Mouse (Mus musculus): Measurements from ENCODE around the gene Tmem186. TPM values are rescaled to one million over a fixed set of nuclear protein-coding genes. Genes with fewer than 3 reads are reported as not detected.

The Tmem186 gene
- total RNA-seq (2021): 10 to 100 TPM; 12.6 to 12.8 TPM

DNA sequence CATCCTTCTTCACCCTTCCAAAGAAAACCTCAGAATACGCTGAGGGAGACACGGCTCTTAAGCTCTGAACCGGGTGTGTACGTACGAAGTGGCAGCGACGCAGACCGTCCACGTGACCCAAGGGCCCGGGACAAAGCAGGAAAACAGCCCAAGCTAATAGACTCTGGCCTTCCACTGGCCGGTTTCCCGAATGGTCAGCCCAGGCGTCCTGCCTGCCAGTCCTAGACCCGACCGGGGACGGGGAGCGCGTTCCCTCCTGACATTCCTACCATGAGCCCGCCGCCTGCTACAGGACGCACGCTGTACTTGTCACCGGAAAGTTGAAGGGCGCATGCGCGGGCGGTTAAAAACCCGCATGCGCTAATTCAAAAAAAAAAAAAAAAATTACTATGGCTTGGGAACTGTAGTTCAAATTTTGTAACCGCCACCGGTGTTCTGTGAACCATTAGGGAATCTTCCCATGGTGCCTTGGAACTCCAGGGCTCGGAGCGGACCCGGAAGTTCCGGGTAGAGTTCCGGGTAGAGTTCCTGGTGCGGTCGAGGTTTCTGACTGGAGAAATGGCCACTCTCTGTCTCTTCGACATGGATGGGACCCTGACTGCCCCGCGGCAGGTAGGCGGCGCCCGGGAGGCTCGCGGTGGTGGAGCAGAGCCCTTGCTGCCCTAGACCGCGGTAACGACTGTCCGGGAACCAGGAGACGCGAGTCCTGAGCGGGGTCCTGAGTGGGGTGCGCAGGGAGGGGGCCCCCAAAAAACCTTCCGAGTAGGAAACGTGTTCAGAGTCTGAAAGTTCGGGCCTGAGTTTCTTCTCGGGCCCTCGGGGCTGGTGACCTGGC is at the start of gene Tmem186, which contains the start of gene Pmm2:
Gene Tmem186 (minus strand): TSS at position 496 of the 835 bp plus-strand sequence.
Gene Pmm2 (plus strand): TSS at position 458 of the 835 bp plus-strand sequence.
- intact Hi-C loops (cut with DNase I): loop anchor here (10.0 kb wide), 1 partner anchor 143 kb away; no protein-coding TSS in a partner anchor

DNA sequence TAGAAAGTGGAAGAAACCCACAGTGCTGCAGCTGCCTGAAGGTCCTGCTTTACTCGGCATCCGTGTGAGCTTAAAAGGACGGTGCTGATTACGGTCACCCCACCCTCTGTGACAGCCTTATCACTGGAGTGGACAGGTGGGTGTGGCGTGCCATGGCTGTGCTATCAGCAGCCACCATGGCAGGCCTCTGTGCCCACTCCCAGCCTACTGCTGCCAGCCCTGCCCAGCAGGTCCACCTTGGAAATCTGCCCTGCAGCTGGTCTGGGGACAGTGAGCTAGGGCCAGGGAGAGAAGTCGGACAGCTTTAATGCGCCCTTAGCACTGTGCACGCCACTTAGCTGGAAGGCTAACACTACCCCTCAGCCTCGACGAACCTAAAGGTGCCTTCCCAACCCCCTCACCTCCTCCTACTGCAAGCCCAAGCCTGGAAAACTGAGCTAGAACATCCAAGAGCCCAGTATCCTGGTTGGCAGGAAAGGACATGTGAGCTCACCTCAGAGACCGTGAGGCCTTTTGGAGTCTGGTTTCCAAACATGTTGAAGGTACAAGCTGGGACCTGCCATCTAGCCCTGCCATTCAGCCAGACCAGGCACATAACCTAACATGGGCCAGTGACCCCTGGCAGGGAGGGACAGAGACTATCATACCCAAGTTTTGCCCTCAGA is 49.5 kb upstream of the Tmem186 start:
- DNase-seq (ENCODE audit: low spot score in 2 of 2): no peak
- intact Hi-C loops (cut with DNase I): loop anchor here (1.0 to 10.0 kb wide), 3 partner anchors 82 to 182 kb away; partner anchors contain the start of gene 1810013L24Rik

More for the DNA sequence above, at the start of gene Tmem186, which contains the start of gene Pmm2:
- peak; percentile 87 to 96 for DNase-seq (ENCODE audit: low spot score in 2 of 2)

DNA sequence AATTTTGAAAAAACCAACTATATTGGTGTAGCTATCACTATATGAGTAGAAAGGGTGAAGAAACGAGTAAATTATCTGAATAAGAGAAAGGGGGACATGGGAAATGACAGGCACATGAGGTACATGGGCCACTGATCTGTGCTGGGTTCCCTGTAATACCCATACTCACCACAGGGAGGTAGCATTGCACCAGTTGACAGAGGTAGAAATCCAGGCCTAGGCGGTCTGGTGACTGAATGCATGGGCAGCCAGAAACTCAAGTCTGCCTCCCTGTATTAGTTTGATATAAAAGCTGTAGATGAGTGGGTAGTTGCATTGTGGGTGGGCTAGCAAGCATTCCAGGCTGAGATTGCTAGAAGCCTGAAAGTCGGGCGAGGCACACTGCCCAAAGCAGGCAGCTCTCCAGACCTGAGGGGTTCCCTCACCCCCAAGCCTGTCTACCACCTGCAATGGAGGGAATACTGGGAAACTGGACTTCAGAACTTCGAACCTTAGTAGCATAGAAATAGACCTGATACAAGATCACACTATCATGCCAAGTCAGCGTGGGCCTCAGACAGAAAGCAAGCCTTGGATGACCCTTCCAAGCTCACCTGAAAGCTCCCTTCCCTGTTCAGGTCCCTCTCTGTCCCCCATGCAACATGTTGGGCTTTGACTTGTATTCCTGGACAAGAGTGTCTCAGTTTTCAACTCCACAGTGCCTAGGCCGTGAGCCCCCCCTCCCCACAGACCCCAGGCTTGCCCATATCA is 48.8 kb upstream of the Tmem186 start:
- DNase-seq (ENCODE audit: low spot score in 2 of 2): peak; percentile 76 to 85
- intact Hi-C loops (cut with DNase I): loop anchor here (1.0 to 10.0 kb wide), 3 partner anchors 83 to 183 kb away; partner anchors contain the start of gene 1810013L24Rik

DNA sequence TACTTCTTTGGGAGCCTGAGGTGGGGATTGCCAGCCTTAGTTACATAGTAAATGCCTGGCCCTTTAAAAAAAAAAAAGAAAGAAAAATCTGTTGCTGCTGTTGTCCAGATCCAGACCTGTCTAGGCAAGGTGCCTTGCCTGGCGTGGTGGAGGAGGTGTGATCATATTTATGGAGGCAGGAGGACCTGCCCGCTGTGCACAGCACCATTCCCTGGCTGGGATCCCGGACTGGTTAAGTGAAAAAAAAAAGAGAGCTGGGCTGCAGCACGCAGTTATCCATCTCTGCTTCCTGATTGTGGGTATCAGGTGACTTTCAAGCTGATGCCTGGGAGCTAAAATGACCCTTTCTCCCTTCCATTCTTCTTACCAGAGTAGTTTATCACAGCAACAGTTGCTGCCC is 47.6 kb upstream of the Tmem186 start:
- DNase-seq (ENCODE audit: low spot score in 2 of 2): no peak
- intact Hi-C loops (cut with DNase I): loop anchor here (10.0 kb wide), 1 partner anchor 150 kb away; the partner anchor contains the start of gene 1810013L24Rik

DNA sequence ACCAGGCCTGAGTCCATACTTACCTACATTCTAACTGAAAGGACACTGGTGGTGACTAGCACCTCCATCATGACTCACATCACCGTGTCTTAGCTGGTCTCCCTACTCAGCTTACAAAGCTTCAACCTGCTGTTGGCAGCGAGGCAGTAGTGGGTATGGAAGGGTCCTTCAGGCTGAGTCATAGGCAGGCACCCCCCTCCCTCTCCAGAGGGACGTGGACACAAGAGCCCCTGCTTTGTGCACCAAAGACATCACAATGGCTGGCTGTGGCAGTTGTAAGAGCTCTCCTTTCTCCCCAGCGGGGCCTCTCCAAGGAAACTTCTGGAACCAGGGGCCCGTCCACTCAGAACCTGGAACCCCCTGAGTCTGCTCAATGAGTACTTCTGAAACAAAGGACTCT is 43.0 kb upstream of the Tmem186 start, which contains the start of gene Gm5767:
Gene Gm5767 (plus strand): TSS at position 301 of the 400 bp plus-strand sequence.
- intact Hi-C loops (cut with DNase I): loop anchor here (10.0 kb wide), 1 partner anchor 154 kb away; the partner anchor contains the start of gene 1810013L24Rik
- no peak for DNase-seq (ENCODE audit: low spot score in 2 of 2)

DNA sequence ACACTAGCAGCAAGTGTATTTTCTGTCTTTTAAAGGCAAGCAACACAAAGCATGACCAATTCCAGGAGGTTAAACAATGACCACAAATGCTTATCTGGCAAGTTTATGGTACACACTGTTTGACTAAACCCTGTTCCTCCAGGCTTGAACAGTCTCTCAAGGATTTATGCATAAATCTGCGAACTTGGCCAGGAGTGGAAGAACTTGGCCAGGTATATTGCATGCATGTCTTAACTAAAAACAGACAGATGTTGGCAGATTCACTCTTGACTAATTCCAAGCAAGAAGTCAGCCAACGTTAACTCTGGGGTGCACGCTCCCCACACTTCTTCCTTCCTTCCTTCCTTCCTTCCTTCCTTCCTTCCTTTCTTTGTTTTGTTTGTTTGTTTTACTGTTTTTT is 42.3 kb upstream of the Tmem186 start:
- no peak for DNase-seq (ENCODE audit: low spot score in 2 of 2)
- intact Hi-C loops (cut with DNase I): loop anchor here (10.0 kb wide), 1 partner anchor 155 kb away; the partner anchor contains the start of gene 1810013L24Rik

DNA sequence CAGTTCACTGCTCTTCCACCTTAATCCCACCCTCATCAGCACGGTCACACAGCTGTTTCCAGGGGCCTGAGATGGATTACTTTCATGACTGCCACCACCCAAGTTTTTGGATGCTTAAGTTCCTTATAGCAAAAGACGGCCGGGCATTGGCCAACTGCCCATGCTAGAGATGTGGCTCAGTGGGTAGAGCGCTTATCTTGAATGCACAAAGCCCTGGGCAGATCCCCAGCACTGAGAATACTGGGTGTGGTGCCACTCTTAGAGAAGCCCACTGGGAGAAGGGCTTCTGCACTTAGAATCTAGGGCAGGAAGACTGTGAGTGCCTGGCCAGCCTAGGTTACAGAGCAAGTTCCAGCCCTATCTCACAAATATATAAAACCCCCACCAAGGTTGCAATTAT is 41.2 kb upstream of the Tmem186 start:
- DNase-seq (ENCODE audit: low spot score in 2 of 2): no peak
- intact Hi-C loops (cut with DNase I): no loop called here

DNA sequence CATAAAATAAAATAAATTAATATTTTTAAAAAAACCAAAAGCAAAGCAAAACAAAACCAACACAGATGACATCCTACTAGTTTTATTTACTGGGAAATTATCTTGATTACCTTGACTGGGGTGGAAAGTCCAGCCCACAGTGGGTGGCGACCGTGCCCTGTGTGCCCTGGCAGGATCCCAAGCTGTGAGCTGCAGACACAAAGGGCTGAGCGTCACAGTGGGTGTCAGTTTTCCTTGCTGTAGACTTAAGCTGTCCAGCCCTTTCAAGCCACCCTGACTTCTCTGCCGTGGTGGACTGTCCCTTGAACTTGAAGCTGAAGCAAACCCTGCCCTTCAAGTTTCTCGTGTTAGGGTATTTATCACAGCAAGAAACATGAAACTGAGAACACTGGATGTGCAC is 40.5 kb upstream of the Tmem186 start:
- intact Hi-C loops (cut with DNase I): no loop called here
- DNase-seq (ENCODE audit: low spot score in 2 of 2): no peak

DNA sequence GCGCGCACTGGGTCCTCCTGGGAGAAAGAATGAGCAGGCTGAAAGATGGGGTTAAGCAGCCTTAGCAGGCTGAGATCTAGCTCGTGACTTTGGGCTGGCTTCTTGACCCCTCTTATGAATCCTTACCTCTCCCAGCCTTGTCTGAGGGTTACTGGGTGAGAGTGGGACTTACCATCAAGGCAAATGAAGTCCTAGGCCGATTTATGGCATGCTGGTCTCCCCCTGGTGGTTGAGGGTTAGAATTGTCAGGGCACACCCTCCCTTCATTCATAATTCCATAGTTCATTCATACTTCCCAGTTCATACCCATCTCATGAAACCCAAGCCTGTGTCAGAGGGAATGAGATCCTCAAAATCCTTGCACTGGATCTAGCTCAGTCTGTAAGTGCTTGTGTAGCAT is 39.3 kb upstream of the Tmem186 start:
- peak in 1 of 2 experiments; percentile 54 for DNase-seq (ENCODE audit: low spot score in 2 of 2)
- intact Hi-C loops (cut with DNase I): loop anchor here (1.0 to 2.0 kb wide), 2 partner anchors 182 to 266 kb away; no protein-coding TSS in a partner anchor

DNA sequence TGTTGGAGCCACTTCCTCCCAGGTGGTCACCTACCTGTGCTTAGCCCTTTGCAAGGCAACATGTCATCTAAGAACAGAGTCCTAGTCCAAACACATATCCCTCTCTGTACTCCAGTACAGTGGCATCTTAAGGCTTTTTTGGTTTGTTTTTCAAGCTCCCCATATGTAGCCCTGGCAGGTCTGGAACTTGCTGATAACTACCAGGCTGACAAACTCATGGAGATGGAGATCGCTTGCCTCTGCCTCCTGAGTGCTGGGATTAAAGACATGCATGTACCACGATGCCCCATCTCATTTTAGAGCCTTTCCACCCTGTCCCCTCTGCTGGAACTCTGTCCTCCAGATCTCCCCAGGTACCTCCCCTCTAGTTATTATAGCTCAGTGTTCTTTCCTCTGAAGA is 38.7 kb upstream of the Tmem186 start:
- intact Hi-C loops (cut with DNase I): loop anchor here (1.0 to 2.0 kb wide), 2 partner anchors 182 to 265 kb away; no protein-coding TSS in a partner anchor
- DNase-seq (ENCODE audit: low spot score in 2 of 2): no peak

DNA sequence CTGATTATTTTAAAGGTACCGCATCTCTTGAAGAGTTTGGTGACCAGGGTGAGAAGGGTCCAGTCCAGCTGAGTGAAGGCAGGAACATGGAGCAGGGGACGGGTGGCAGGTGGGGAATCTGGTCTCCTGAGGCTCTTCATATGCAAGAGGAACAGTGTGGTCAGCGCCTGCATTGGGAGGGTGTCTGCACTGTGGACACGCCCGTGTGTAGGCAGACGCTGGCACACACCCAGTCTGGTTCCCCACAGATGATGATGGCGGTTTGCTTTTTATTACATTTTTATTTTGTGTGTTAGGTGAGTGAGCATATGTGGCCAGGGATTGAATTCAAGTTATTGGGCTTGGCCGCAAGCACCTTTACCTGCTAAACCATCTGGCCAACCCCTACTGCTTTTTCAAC is 38.0 kb upstream of the Tmem186 start:
- no peak for DNase-seq (ENCODE audit: low spot score in 2 of 2)
- intact Hi-C loops (cut with DNase I): loop anchor here (2.0 kb wide), 1 partner anchor 31 kb away; no protein-coding TSS in a partner anchor

DNA sequence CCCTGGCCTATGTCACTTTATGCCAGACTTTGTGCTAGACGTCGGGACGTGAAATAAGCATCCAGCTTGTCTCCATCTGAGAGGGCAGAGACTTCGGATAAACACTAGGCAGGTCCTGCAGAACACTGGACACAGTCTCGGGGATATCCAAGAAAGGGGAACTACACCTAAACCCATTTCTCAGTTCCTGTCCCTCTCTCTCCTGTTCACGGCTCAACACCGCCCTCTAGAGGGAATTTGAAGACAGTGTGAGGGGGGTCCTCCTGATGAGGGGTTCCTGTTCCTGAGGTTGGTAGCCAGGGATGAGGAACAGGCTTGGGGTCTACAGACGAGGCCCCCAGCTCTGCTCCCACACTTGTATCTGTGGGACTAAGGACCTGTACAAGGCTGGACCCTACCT is 36.7 kb upstream of the Tmem186 start:
- peak in 1 of 2 experiments; percentile 35 for DNase-seq (ENCODE audit: low spot score in 2 of 2)
- intact Hi-C loops (cut with DNase I): loop anchor here (2.0 kb wide), 1 partner anchor 29 kb away; no protein-coding TSS in a partner anchor

DNA sequence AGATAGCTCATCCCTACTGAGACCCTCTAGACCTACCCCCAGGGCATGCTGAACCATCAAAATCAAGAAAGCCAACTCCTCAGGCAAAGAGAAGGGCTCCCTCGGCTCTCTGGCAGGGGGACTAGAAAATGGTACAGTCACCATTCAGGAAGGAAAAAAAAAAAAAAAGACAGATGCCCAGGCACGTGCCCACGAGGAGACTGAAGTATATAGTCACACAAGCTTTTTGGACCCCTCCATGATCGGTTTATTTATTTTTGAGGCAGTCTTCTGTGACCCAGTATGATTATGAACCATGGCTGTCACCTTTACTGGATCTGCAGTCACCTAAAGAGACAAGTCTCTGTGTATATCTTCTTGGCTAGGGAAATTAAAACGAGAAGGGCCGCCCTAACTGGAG is 35.8 kb upstream of the Tmem186 start:
- no peak for DNase-seq (ENCODE audit: low spot score in 2 of 2)
- intact Hi-C loops (cut with DNase I): no loop called here

DNA sequence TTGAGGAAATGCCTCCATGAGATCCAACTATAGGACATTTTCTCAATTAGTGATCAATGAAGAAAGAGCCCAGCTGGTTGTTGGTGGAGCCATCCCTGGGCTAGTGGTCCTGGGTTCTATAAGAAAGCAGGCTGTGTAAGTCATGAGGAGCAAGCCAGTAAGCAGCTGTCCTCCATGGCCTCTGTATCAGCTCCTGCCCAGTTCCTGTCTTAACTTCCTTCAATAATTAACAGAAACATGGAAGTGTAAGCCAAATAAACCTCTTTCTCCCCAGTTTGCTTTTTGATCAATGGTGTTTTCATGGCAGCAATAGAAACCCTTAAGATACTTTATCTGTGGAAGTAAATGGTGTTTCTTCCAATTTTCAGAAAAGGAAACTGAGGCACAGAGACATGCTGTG is 35.3 kb upstream of the Tmem186 start:
- no peak for DNase-seq (ENCODE audit: low spot score in 2 of 2)
- intact Hi-C loops (cut with DNase I): loop anchor here (1.0 kb wide), 1 partner anchor 179 kb away; no protein-coding TSS in a partner anchor

DNA sequence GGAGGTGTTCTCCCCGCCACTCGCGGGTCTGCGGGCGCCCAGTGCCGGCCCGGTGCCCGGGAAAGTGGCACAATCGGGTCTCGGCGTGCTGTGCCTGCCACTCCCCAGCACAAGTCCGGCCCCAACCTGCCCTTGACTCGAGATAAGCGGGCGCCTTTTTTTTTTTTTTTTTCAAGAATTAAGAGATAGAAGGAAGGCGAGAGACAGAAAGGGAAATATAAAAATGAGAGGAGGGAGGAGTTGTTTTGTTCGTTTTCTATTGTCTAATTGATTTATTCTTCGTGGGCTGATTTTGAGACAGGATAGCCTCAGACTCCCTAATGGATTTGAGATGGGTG is 34.8 kb upstream of the Tmem186 start:
- no peak for DNase-seq (ENCODE audit: low spot score in 2 of 2)
- intact Hi-C loops (cut with DNase I): loop anchor here (1.0 kb wide), 1 partner anchor 178 kb away; no protein-coding TSS in a partner anchor

DNA sequence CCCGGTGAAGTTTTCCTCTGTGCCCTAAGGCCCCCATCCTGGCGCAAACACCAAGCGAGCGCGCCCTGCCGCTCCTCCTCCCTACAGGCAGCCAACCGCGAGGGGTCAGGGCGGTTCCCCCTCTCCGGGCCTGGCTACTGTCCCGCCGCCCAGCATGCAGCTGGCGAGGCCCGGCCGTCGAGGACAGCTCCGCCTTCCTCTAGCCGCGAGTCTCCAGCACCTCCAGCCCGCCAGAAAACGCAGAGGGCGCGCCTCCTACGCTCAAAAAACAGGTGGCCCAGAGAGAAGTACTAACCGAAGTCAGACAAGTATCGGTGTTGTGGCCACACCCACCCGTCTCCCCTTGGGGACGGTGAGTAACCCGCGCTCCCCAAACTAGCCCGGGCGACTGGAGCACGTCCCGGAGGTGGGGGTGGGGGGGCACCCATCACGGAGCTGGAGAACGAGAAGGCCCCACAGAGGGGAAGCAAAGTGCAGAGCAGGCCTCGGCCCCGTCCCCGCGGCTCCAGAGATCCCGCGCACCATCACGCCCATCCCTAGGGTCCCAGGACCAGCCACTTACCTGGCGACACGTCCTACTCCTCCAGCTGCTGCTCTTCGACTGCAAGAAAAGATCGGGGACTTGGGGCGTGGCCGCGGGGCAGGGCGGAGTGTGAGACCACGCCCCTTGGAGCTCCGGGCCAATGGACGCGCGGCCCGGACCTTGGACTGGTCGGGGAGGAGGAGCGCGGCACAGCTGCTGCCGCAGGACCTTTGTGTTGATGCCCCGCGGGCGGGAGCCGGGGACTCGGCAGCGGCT is 34.2 kb upstream of the Tmem186 start, which contains the start of gene Carhsp1:
Gene Carhsp1 (minus strand): TSS at position 605 of the 799 bp plus-strand sequence.
- intact Hi-C loops (cut with DNase I): loop anchor here (1.0 kb wide), 1 partner anchor 177 kb away; no protein-coding TSS in a partner anchor
- peak; percentile 77 to 83 for DNase-seq (ENCODE audit: low spot score in 2 of 2)

DNA sequence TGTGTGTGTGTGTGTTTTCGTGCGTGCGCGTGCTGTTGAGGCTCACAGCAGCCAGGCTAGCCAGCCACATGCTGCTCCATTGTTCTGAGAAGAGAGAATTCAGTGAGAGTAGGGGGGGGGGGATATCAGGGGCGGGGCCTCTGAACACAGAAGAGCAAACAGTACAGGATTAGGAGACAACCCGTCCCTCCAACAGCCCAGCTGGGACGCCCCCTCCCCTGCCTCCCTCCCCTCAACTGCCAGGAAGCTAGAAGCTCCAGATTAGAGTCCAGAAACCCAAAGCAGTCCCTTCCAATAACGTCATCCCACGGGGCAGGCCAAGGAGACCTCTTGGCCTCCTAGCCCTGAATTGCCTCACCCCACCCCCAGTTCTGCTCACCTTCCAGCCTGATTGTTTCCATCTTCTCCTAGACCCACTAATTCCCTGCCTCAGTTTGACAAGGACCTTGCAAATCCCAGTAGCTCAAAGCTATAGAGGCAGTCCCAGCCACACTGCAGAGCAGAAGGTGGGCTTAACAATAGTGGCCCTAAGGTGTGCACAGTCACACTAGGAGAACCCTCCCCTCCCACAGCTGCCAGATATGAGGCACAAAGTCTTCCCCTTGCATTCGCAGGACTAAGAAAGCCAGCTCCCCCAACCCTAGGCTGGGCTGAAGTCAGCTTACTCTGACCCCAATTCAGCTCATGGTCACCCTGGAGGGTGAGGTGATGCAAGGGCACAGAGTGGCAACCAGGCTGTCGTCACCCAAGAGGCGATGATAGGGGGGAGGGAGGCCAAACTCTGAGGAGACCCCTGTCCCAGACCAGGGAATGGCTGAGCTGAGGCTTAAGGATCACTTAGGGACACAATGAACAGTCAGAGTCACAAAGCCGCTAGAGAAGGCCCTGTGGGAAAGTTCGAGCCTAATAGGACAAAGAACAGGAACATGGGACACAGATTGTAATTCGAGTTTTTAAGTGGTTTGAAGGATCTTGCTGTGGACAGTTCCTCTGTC is 32.8 kb upstream of the Tmem186 start:
- no peak for DNase-seq (ENCODE audit: low spot score in 2 of 2)
- intact Hi-C loops (cut with DNase I): no loop called here

Data from left cerebral cortex, postnatal 25 days (tissue).